Mouse (Mus musculus) heart, embryonic 16.5 days (tissue): ENCODE results near the gene Gm20605. TPM values are rescaled to one million over a fixed set of nuclear protein-coding genes. Genes with fewer than 3 reads are reported as not detected.

ENCODE experiments used
- ATAC-seq: fragments of 200-750 bp; cut with Nextera tagmentation; replicated peaks from 2 replicates; pipeline ENCODE4 v1.8.0; 2017; ENCODE audit warnings: moderate number of reproducible peaks; ENCODE audit not compliant: insufficient read depth, low FRiP score; ENCODE audit errors: extremely low read depth
- H3K27ac ChIP-seq: fragments of 300-500 bp; sonication (generic); 2 replicates; pipeline ENCODE4 v1.5.1; 2014; ENCODE audit warnings: mild to moderate bottlenecking, low read length, control low read depth, moderate library complexity
- H3K27me3 ChIP-seq: fragments of 300-500 bp; sonication (generic); 2 replicates; pipeline ENCODE4 v1.6.1; 2014; ENCODE audit warnings: low read length, mixed read lengths; ENCODE audit not compliant: control insufficient read depth, insufficient read depth
- H3K36me3 ChIP-seq: fragments of 300-500 bp; sonication (generic); 2 replicates; pipeline ENCODE4 v1.6.1; 2014; ENCODE audit not compliant: control insufficient read depth, insufficient read depth
- H3K4me1 ChIP-seq: fragments of 300-500 bp; sonication (generic); 2 replicates; pipeline ENCODE4 v1.6.1; 2014; ENCODE audit warnings: low read length, mixed read lengths; ENCODE audit not compliant: control insufficient read depth, insufficient read depth
- H3K4me2 ChIP-seq: fragments of 300-500 bp; sonication (generic); 2 replicates; pipeline ENCODE4 v1.6.1; 2014; ENCODE audit warnings: low read depth, mild to moderate bottlenecking, control low read depth, low read length
- H3K4me3 ChIP-seq: fragments of 300-500 bp; sonication (generic); 2 replicates; pipeline ENCODE4 v1.5.1; 2014; ENCODE audit warnings: mild to moderate bottlenecking, control low read depth, low read length
- H3K9ac ChIP-seq: fragments of 300-500 bp; sonication (generic); 2 replicates; pipeline ENCODE4 v1.6.1; 2014; ENCODE audit warnings: low read length, control low read depth
- H3K9me3 ChIP-seq: fragments of 300-500 bp; sonication (generic); replicated peaks from 2 replicates; pipeline ENCODE4 v1.6.1; 2016; ENCODE audit warnings: low read length; ENCODE audit not compliant: control insufficient read depth
- WGBS: fragments of 180-500 bp; shearing (Covaris S2); extraction: QIAGEN DNeasy Blood & Tissue Kit; methylation state at CpG from one replicate; pipeline ENCODE4 v1.1.7; 2014; 5-methylcytosine and 5-hydroxymethylcytosine counted together
- polyA plus RNA-seq: library from polyadenylated mRNA; unstranded; fragments of >200 nt; fragmentation: Nextera tagmentation; extraction: Ambion mirVana; gene quantifications from 2 replicates; pipeline ENCODE4 v1.2.1, GENCODE M21; 2015

The Gm20605 gene
- polyA plus RNA-seq, 1 experiment from 2014 or later, result 12.5 TPM

GRCm38 (mm10) chr5:137627991-137628390 lies 984 bp upstream of the Gm20605 start:
- peak overlapping the region; percentile 67 for H3K4me2 ChIP-seq
- peak overlapping the region; percentile 73 for H3K9ac ChIP-seq
- H3K27me3 ChIP-seq, result no peaks in the 10 kb centered on the region
- WGBS, result 2% methylated on average over 9 of the region's 9 CpGs
- no peak for ATAC-seq
- H3K36me3 ChIP-seq, result no peaks in the 10 kb centered on the region
- H3K9me3 ChIP-seq, result no peaks in the 10 kb centered on the region
- H3K27ac ChIP-seq, result peak overlapping the region; percentile 93
- H3K4me1 ChIP-seq, result peaks cover 25% of the 10 kb centered on the region
- H3K4me3 ChIP-seq, result peak overlapping the region; percentile 69

DNA sequence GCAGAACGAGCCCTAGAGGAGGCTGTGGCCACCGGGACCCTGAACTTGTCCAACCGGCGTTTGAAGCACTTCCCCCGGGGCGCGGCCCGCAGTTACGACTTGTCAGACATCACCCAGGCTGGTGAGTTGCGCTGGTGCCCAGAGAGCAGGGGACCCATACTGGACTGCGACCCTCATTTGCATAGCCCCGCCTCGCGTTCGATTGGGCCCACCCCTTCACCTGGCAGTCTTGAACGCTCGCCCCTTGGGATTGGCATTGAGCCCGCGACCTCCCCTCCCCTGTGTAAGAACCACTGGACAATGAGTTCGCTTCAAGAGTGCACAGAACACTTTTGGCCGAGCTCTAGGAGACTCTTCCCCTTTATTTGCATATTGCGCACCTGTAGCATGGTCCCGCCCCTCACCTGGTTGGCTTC lies 339 bp downstream of the Gm20605 start:
- peaks cover 25% of the 10 kb centered on the region for H3K4me1 ChIP-seq
- peak overlapping the region; percentile 91 for H3K4me2 ChIP-seq
- peak overlapping the region; percentile 91 for H3K27ac ChIP-seq
- peak; percentile 8; the same call in 1 of the 2 replicates for ATAC-seq
- peak overlapping the region; percentile 84 for H3K4me3 ChIP-seq
- peak overlapping the region; percentile 89 for H3K9ac ChIP-seq
- H3K9me3 ChIP-seq, result no peaks in the 10 kb centered on the region
- H3K36me3 ChIP-seq, result peaks cover 5% of the 10 kb centered on the region
- under 1% methylated on average over 23 of the region's 23 CpGs for WGBS
- no peaks in the 10 kb centered on the region for H3K27me3 ChIP-seq

GRCm38 (mm10) chr5:137629906-137630545 lies 1.1 kb downstream of the Gm20605 start:
- ATAC-seq, result no peak
- Histone ChIP-seq H3K4me3 (peak overlapping the region; percentile 84), H3K27ac (peak overlapping the region; percentile 91), H3K36me3 (peaks cover 5% of the 10 kb centered on the region), H3K4me2 (peak overlapping the region; percentile 91), H3K4me1 (peaks cover 25% of the 10 kb centered on the region), H3K9ac (peak overlapping the region; percentile 89), H3K9me3 (no peaks in the 10 kb centered on the region), H3K27me3 (no peaks in the 10 kb centered on the region)
- 18% methylated on average over 6 of the region's 6 CpGs for WGBS

- Histone ChIP-seq H3K4me2 (peak overlapping the region; percentile 91), H3K9me3 (no peaks in the 10 kb centered on the region), H3K36me3 (peaks cover 11% of the 10 kb centered on the region), H3K4me1 (peaks cover 25% of the 10 kb centered on the region), H3K4me3 (peak overlapping the region; percentile 84), H3K27me3 (no peaks in the 10 kb centered on the region), H3K9ac (peak overlapping the region; percentile 89), H3K27ac (peak overlapping the region; percentile 91)
- WGBS, result 29% methylated on average over 3 of the region's 3 CpGs
- no peak for ATAC-seq
Measured at GRCm38 (mm10) chr5:137630602-137631001, 1.6 kb downstream of the Gm20605 start.

DNA sequence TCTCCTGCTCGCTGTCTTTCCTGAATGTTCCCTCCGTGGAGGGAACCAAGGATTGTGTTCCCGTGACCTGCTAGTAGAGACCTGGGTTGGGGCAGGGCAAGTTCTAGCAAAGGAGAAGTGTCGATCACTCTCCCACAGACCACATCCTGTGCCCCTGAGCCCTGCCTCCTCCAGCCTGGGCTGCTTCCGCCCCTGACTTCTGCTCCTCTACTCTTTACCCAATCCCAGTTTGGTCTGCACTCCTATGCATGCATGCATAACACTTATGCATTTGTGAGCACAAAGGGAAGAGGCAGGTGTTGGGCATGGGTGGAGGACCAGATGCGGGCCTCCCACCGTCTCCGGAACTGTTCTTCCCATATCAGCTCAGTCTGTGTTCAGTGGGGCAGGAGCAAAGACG lies 2.2 kb downstream of the Gm20605 start:
- no peaks in the 10 kb centered on the region for H3K9me3 ChIP-seq
- H3K27me3 ChIP-seq, result no peaks in the 10 kb centered on the region
- peak overlapping the region; percentile 91 for H3K27ac ChIP-seq
- H3K36me3 ChIP-seq, result peaks cover 15% of the 10 kb centered on the region
- 46% methylated on average over 9 of the region's 9 CpGs for WGBS
- ATAC-seq, result no peak
- H3K4me1 ChIP-seq, result peaks cover 25% of the 10 kb centered on the region
- peak overlapping the region; percentile 84 for H3K4me3 ChIP-seq
- H3K4me2 ChIP-seq, result peak overlapping the region; percentile 91
- H3K9ac ChIP-seq, result peak overlapping the region; percentile 89

DNA sequence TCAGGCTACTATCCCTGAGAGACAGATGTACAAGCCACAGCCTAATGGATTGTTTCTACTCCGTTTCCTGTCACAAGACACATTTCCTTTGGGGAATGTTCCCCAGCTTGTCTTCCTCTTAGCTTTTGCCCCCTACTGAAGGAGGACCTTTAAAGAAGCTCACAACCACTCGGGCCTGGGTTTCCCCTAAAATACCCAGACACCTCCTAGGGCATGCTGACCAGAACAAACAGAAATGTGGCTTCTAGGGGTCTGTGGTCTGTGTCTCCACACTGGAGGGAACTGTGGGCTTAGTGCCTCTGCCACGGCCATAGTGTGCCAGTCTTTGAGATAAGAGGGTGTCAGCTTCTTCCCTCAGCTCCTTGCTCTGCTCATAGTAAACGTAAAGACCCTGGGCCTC lies 2.6 kb downstream of the Gm20605 start:
- H3K4me3 ChIP-seq, result peak overlapping the region; percentile 84
- no peak for ATAC-seq

DNA sequence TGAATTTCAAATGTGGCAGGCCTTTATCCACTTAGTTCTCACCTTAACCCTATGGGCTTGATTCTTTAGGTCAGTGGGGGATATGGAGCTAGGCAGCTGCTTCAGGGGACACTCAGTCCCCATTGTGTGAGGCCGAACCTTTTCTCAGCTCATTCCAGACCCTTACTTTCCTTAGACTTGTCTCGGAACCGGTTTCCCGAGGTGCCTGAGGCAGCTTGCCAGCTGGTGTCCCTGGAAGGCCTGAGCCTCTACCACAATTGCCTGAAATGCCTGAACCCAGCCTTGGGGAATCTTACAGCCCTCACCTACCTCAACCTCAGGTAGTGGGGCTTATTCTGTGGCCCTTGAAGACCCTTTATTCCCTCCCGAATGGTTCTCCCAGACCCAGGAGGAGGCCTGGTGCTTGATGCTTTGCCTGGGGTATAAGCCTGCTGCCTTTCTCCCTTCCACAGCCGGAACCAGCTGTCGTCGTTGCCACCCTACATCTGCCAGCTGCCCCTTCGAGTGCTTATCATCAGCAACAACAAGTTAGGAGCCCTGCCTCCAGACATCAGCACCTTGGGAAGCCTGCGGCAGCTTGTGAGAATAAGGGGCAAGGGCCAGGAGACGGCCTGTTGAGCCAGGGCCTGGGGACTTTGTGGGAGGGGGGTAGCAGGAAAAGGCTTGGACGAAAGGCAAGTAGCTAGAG lies 4.6 kb downstream of the Gm20605 start:
- no peak overlapping the region for H3K4me3 ChIP-seq
- no peak for ATAC-seq
- H3K27ac ChIP-seq, result no peak overlapping the region
- peaks cover 38% of the 10 kb centered on the region for H3K36me3 ChIP-seq
- H3K4me1 ChIP-seq, result peaks cover 22% of the 10 kb centered on the region
- H3K9ac ChIP-seq, result no peak overlapping the region
- H3K4me2 ChIP-seq, result no peak overlapping the region
- H3K9me3 ChIP-seq, result no peaks in the 10 kb centered on the region
- WGBS, result 66% methylated on average over 12 of the region's 12 CpGs
- H3K27me3 ChIP-seq, result no peaks in the 10 kb centered on the region

More for the DNA sequence above, 2.6 kb downstream of the Gm20605 start:
- peak overlapping the region; percentile 89 for H3K9ac ChIP-seq
- peak overlapping the region; percentile 91 for H3K4me2 ChIP-seq
- no peaks in the 10 kb centered on the region for H3K27me3 ChIP-seq
- H3K27ac ChIP-seq, result peak overlapping the region; percentile 91
- peaks cover 19% of the 10 kb centered on the region for H3K36me3 ChIP-seq
- 36% methylated on average over 4 of the region's 4 CpGs for WGBS
- H3K4me1 ChIP-seq, result peaks cover 25% of the 10 kb centered on the region
- H3K9me3 ChIP-seq, result no peaks in the 10 kb centered on the region

GRCm38 (mm10) chr5:137639472-137639871 lies 10.5 kb downstream of the Gm20605 start:
- 63% methylated on average over 7 of the region's 7 CpGs for WGBS
- no peak for ATAC-seq

GRCm38 (mm10) chr5:137641054-137641453 lies 12.1 kb downstream of the Gm20605 start, which contains the start of gene Sap25:
Gene Sap25, plus strand, starts transcription at chr5:137641334.
- H3K36me3 ChIP-seq, result peaks cover 54% of the 10 kb centered on the region

More at GRCm38 (mm10) chr5:137639472-137639871, 10.5 kb downstream of the Gm20605 start:
- Histone ChIP-seq H3K4me2 (no peak overlapping the region), H3K36me3 (peaks cover 64% of the 10 kb centered on the region), H3K9ac (no peak overlapping the region), H3K4me1 (peaks cover 3% of the 10 kb centered on the region; the same call in 1 of the 2 replicates), H3K4me3 (no peak overlapping the region), H3K27ac (no peak overlapping the region), H3K9me3 (no peaks in the 10 kb centered on the region), H3K27me3 (peaks cover 7% of the 10 kb centered on the region)

More at GRCm38 (mm10) chr5:137641054-137641453, 12.1 kb downstream of the Gm20605 start, which contains the start of gene Sap25:
- Histone ChIP-seq H3K4me1 (peaks cover 9% of the 10 kb centered on the region; the same call in 1 of the 2 replicates), H3K4me3 (no peak within 1 kb of the TSS), H3K9me3 (no peaks in the 10 kb centered on the region), H3K27ac (no peak within 1 kb of the TSS), H3K9ac (no peak within 1 kb of the TSS), H3K4me2 (no peak within 1 kb of the TSS), H3K27me3 (peaks cover 21% of the 10 kb centered on the region)
- WGBS, result 88% methylated on average over 19 of the region's 19 CpGs
- no peak for ATAC-seq
